Mouse (Mus musculus): ENCODE data around the gene Olfr18. TPM values are rescaled to one million over a fixed set of nuclear protein-coding genes. Genes with fewer than 3 reads are reported as not detected.

Gene Olfr18
- polyA plus RNA-seq (2014; fragmentation: Illumina TruSeq; extraction: RNeasy Lipid Tissue Mini Kit (QIAGEN cat#74804)): not detected

DNA sequence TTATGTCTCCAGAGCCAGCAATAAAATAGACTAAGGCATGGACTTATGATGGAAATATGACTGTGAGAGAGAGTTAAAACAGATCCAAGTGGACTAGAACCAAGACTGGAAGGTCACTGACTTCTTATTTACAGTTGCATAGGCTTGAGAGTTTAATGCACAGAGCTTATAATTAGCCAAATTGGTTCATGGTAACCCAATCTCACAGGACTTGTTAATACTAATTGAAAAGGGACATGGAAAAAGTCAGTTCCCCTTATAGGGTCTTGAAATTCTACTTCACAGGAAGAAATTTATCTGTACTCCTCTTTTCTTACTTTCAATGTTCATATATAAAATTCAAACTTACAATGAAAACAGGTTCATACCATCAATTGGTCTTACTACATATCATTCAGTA lies at the start of gene Olfr18:
TSS of gene Olfr18 (minus strand) at position 101 of the 400 bp plus-strand sequence.

DNA sequence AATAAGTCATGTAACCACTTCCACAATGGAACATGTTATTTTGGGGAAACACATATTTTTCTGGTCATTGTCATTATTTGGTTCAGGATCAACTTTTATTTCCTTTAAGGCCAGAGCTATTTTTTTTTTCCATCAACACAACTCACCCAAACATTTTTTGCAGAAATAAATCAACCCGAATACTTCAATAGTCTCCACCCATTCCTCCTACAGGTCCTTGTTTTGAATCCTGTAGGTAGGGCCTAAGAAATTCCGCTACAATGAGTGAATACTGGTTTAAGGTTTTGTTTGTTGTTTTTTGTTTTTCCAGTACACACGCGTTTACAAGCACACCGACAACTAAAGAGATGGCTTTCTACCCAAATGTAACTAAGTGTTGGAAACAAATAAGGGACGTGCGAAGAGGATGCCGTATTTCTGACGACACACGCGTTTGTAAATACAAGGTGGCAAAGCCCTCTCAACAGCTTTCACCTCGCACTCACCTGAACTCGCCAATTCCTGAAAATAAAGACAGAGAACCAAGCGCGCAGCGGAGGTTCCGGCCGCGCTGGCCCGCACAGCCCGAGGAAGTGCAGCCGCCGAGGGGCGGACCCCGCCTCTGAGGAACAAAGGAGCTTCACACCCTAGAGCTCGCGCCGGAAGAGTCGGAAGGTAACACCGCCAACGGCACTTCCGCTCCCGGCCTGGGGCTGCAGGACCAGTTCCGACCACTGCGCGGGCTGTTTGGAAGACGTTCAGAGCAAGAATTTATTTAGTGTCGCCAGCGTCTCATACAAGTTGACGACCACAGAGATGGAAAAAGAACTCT lies 48.8 kb upstream of the Olfr18 start, which contains the start of gene Zfp560:
TSS of gene Zfp560 (minus strand) at position 646 of the 811 bp plus-strand sequence.

GRCm38 (mm10) chr9:20298232-20298631 lies 37.7 kb downstream of the Olfr18 start, which contains the start of gene Olfr873:
TSS of gene Olfr873 (plus strand) at chr9:20298532.

GRCm38 (mm10) chr9:20282051-20282450 lies 53.8 kb downstream of the Olfr18 start, which contains the start of gene Olfr39:
TSS of gene Olfr39 (plus strand) at chr9:20282351.

Other genes with a start within 250 kb of the Olfr18 start
- not detected for gene Olfr868, start 237.5 kb downstream of the Olfr18 start, polyA plus RNA-seq (2014; fragmentation: Illumina TruSeq; extraction: RNeasy Lipid Tissue Mini Kit (QIAGEN cat#74804))
- gene Olfr869, start 207.1 kb downstream of the Olfr18 start, polyA plus RNA-seq (2014; fragmentation: Illumina TruSeq; extraction: RNeasy Lipid Tissue Mini Kit (QIAGEN cat#74804)): not detected
- gene Olfr870, start 162.0 kb downstream of the Olfr18 start, polyA plus RNA-seq (2014; fragmentation: Illumina TruSeq; extraction: RNeasy Lipid Tissue Mini Kit (QIAGEN cat#74804)): not detected
- not detected for gene Olfr871, start 123.9 kb downstream of the Olfr18 start, polyA plus RNA-seq (2014; fragmentation: Illumina TruSeq; extraction: RNeasy Lipid Tissue Mini Kit (QIAGEN cat#74804))
- not detected for gene Olfr872, start 99.0 kb downstream of the Olfr18 start, polyA plus RNA-seq (2014; fragmentation: Illumina TruSeq; extraction: RNeasy Lipid Tissue Mini Kit (QIAGEN cat#74804))
- gene Olfr39, start 53.7 kb downstream of the Olfr18 start, polyA plus RNA-seq (2014; fragmentation: Illumina TruSeq; extraction: RNeasy Lipid Tissue Mini Kit (QIAGEN cat#74804)): not detected
- not detected for gene Olfr873, start 37.6 kb downstream of the Olfr18 start, polyA plus RNA-seq (2014; fragmentation: Illumina TruSeq; extraction: RNeasy Lipid Tissue Mini Kit (QIAGEN cat#74804))
- gene Zfp560, start 49.1 kb upstream of the Olfr18 start, polyA plus RNA-seq (2014; fragmentation: Illumina TruSeq; extraction: RNeasy Lipid Tissue Mini Kit (QIAGEN cat#74804)): 32.7 TPM
- gene Zfp26, start 124.1 kb upstream of the Olfr18 start, polyA plus RNA-seq (2014; fragmentation: Illumina TruSeq; extraction: RNeasy Lipid Tissue Mini Kit (QIAGEN cat#74804)): 63.8 TPM
- 89.9 TPM for gene Zfp426, start 156.7 kb upstream of the Olfr18 start, polyA plus RNA-seq (2014; fragmentation: Illumina TruSeq; extraction: RNeasy Lipid Tissue Mini Kit (QIAGEN cat#74804))
- 197 TPM for gene Zfp266, start 185.3 kb upstream of the Olfr18 start, polyA plus RNA-seq (2014; fragmentation: Illumina TruSeq; extraction: RNeasy Lipid Tissue Mini Kit (QIAGEN cat#74804))
- 30.4 TPM for gene Zfp846, start 245.2 kb upstream of the Olfr18 start, polyA plus RNA-seq (2014; fragmentation: Illumina TruSeq; extraction: RNeasy Lipid Tissue Mini Kit (QIAGEN cat#74804))